Mouse (Mus musculus) forebrain, embryonic 16.5 days (tissue): ENCODE data around the gene Il12rb2. TPM values are rescaled to one million over a fixed set of nuclear protein-coding genes. Genes with fewer than 3 reads are reported as not detected.
A peak's percentile ranks its signal among the peaks of the same experiment; 100 is the strongest.

ENCODE experiments used
- ATAC-seq: fragments of 200-750 bp; cut with Nextera tagmentation; 2 replicates; pipeline ENCODE4 v1.8.0; 2017; ENCODE audit warnings: mild to moderate bottlenecking, moderate library complexity
- H3K27ac ChIP-seq: fragments of 300-500 bp; sonication (generic); 2 replicates; pipeline ENCODE4 v1.5.1; 2014; ENCODE audit warnings: low read length, control low read depth
- H3K27me3 ChIP-seq: fragments of 300-500 bp; sonication (generic); replicated peaks from 2 replicates; pipeline ENCODE4 v1.6.1; 2014; ENCODE audit warnings: low read length; ENCODE audit not compliant: control insufficient read depth, insufficient read depth
- H3K36me3 ChIP-seq: fragments of 300-500 bp; sonication (generic); 2 replicates; pipeline ENCODE4 v1.6.1; 2014; ENCODE audit not compliant: control insufficient read depth, insufficient read depth
- H3K4me1 ChIP-seq: fragments of 300-500 bp; sonication (generic); replicated peaks from 2 replicates; pipeline ENCODE4 v1.6.1; 2014; ENCODE audit warnings: low read length; ENCODE audit not compliant: control insufficient read depth, insufficient read depth
- H3K4me2 ChIP-seq: fragments of 300-500 bp; sonication (generic); 2 replicates; pipeline ENCODE4 v1.6.1; 2014; ENCODE audit warnings: mild to moderate bottlenecking, low read length, control low read depth
- H3K4me3 ChIP-seq: fragments of 300-500 bp; sonication (generic); replicated peaks from 2 replicates; pipeline ENCODE4 v1.5.1; 2014; ENCODE audit warnings: mild to moderate bottlenecking, low read length, control low read depth
- H3K9ac ChIP-seq: fragments of 300-500 bp; sonication (generic); replicated peaks from 2 replicates; pipeline ENCODE4 v1.6.1; 2014; ENCODE audit warnings: low read depth, low read length, control low read depth
- H3K9me3 ChIP-seq: fragments of 300-500 bp; sonication (generic); 2 replicates; pipeline ENCODE4 v1.6.1; 2016; ENCODE audit warnings: low read length; ENCODE audit not compliant: control insufficient read depth
- WGBS: fragments of 180-500 bp; shearing (Covaris S2); extraction: QIAGEN DNeasy Blood & Tissue Kit; methylation state at CpG from one replicate; pipeline ENCODE4 v1.1.7; 2014; 5-methylcytosine and 5-hydroxymethylcytosine counted together
- polyA plus RNA-seq: library from polyadenylated mRNA; unstranded; fragments of >200 nt; fragmentation: Nextera tagmentation; extraction: Ambion mirVana; gene quantifications from 2 replicates; pipeline ENCODE4 v1.2.1, GENCODE M21; 2015

Gene Il12rb2
- 0.09 TPM in 1 of 2 replicates, not detected in the other for polyA plus RNA-seq

- WGBS: 2% methylated on average over 26 of the region's 26 CpGs
- peaks cover 3% of the 10 kb centered on the region; the same call in 1 of the 2 replicates for H3K27me3 ChIP-seq
- ATAC-seq: no peak
- H3K36me3 ChIP-seq: no peaks in the 10 kb centered on the region
- H3K4me2 ChIP-seq: peak within 1 kb of the TSS; percentile 58
- H3K27ac ChIP-seq: no peak within 1 kb of the TSS
- peak within 1 kb of the TSS; percentile 32 for H3K4me3 ChIP-seq
- H3K4me1 ChIP-seq: peaks cover 6% of the 10 kb centered on the region
- H3K9ac ChIP-seq: no peak within 1 kb of the TSS
- no peaks in the 10 kb centered on the region for H3K9me3 ChIP-seq
Observed at GRCm38 (mm10) chr6:67375982-67376391, at the start of gene Il12rb2. Gene Il12rb2, minus strand, starts transcription at chr6:67376188.

- H3K4me3 ChIP-seq: no peak overlapping the region
- H3K4me1 ChIP-seq: no peaks in the 10 kb centered on the region
- WGBS: 60% methylated on average over 5 of the region's 5 CpGs
- H3K36me3 ChIP-seq: no peaks in the 10 kb centered on the region
- no peaks in the 10 kb centered on the region for H3K9me3 ChIP-seq
- no peaks in the 10 kb centered on the region for H3K27me3 ChIP-seq
- ATAC-seq: no peak
- H3K9ac ChIP-seq: no peak overlapping the region
- H3K4me2 ChIP-seq: no peak overlapping the region
- no peak overlapping the region for H3K27ac ChIP-seq
Observed at GRCm38 (mm10) chr6:67421761-67422160, 45.8 kb upstream of the Il12rb2 start.

GRCm38 (mm10) chr6:67416557-67416956, 40.6 kb upstream of the Il12rb2 start:
- H3K36me3 ChIP-seq: no peaks in the 10 kb centered on the region
- no peak overlapping the region for H3K9ac ChIP-seq
- H3K27me3 ChIP-seq: no peaks in the 10 kb centered on the region
- H3K4me3 ChIP-seq: no peak overlapping the region
- no peaks in the 10 kb centered on the region for H3K9me3 ChIP-seq
- H3K27ac ChIP-seq: no peak overlapping the region
- ATAC-seq: no peak
- no peak overlapping the region for H3K4me2 ChIP-seq
- WGBS: 86% methylated on average over 3 of the region's 3 CpGs
- H3K4me1 ChIP-seq: no peaks in the 10 kb centered on the region

GRCm38 (mm10) chr6:67415276-67415675, 39.3 kb upstream of the Il12rb2 start:
- Histone ChIP-seq H3K36me3 (no peaks in the 10 kb centered on the region), H3K9ac (no peak overlapping the region), H3K4me2 (no peak overlapping the region), H3K4me3 (no peak overlapping the region), H3K4me1 (no peaks in the 10 kb centered on the region), H3K27ac (no peak overlapping the region), H3K27me3 (no peaks in the 10 kb centered on the region), H3K9me3 (no peaks in the 10 kb centered on the region)
- WGBS: over 99% methylated on average over 5 of the region's 5 CpGs
- ATAC-seq: no peak

DNA sequence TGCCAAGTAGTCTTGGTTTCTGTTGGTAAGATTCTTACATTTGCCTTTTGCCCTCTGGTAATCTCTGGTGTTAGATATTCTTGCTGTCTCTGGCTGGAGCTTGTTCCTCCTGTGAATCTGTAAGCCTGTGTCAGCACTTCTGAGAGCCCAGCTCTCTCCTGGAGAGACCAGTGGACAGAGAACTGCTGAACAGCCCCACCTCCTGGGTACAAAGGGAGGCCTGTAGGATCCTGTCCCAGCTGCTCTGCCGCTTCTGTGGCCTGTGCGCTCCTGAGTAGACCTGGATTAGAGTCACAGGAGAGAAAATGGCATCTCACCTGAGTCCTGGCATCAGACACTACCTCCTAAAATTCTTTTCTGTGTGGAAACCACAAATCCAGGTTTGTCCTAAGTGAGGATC, 37.4 kb upstream of the Il12rb2 start:
- Histone ChIP-seq H3K9me3 (no peaks in the 10 kb centered on the region), H3K36me3 (no peaks in the 10 kb centered on the region), H3K4me1 (no peaks in the 10 kb centered on the region), H3K4me2 (no peak overlapping the region), H3K27me3 (no peaks in the 10 kb centered on the region), H3K27ac (no peak overlapping the region), H3K9ac (no peak overlapping the region), H3K4me3 (no peak overlapping the region)
- 82% methylated on average over 2 of the region's 2 CpGs for WGBS
- ATAC-seq: no peak

DNA sequence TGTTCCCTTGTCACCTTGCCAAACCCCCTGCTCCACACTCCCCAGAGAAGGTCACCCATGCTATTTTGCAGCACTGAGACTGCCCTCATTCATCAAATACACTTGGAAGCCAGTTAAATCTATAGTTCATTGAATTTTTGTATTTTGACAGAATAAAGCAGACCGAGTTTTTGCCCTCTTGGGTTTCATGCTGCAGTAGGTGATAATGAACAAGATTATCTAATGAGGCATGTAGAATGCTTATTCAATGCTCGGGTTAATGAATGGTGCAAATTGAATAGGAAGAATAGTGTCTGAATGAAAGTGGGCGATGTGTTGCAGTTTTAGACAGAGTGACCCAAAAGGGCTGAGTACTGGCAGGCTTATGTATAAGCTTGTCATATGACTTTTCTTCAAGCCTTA, 29.3 kb upstream of the Il12rb2 start:
- Histone ChIP-seq H3K27ac (no peak overlapping the region), H3K4me2 (no peak overlapping the region), H3K4me1 (no peaks in the 10 kb centered on the region), H3K9ac (no peak overlapping the region), H3K4me3 (no peak overlapping the region), H3K36me3 (no peaks in the 10 kb centered on the region), H3K27me3 (no peaks in the 10 kb centered on the region), H3K9me3 (no peaks in the 10 kb centered on the region)
- 7% methylated on average over 3 of the region's 3 CpGs for WGBS
- peak; percentile 52 for ATAC-seq

- H3K4me3 ChIP-seq: no peak overlapping the region
- WGBS: 80% methylated on average over 5 of the region's 5 CpGs
- no peak overlapping the region for H3K27ac ChIP-seq
- H3K9ac ChIP-seq: no peak overlapping the region
- no peaks in the 10 kb centered on the region for H3K36me3 ChIP-seq
- no peaks in the 10 kb centered on the region for H3K4me1 ChIP-seq
- H3K4me2 ChIP-seq: no peak overlapping the region
- no peak for ATAC-seq
- no peaks in the 10 kb centered on the region for H3K27me3 ChIP-seq
- H3K9me3 ChIP-seq: no peaks in the 10 kb centered on the region
Observed at GRCm38 (mm10) chr6:67399551-67399950, 23.6 kb upstream of the Il12rb2 start.

DNA sequence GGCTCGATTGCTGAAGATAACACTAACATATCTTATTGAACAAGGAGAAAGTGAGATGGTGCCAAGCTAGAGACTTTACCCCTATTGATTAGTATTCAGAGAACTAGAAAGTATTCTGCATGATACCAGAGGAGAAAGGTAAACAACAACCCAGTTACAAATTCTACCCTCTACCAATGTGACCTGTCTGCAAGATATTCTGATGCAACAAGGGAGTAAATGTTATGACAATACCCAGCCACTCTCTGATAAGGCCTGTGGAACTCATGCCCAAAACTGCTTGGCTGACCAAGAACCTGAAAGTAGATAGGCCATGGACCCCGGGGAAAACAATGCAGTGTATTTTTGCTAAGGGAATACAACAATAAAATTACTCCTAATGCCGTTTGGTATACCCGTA, 10.2 kb downstream of the Il12rb2 start:
- H3K4me2 ChIP-seq: no peak overlapping the region
- H3K4me3 ChIP-seq: no peak overlapping the region
- no peaks in the 10 kb centered on the region for H3K36me3 ChIP-seq
- no peaks in the 10 kb centered on the region for H3K27me3 ChIP-seq
- no peak overlapping the region for H3K9ac ChIP-seq
- H3K9me3 ChIP-seq: no peaks in the 10 kb centered on the region
- no peak for ATAC-seq
- H3K4me1 ChIP-seq: no peaks in the 10 kb centered on the region
- H3K27ac ChIP-seq: no peak overlapping the region
- 94% methylated on average over 4 of the region's 4 CpGs for WGBS

- no peak overlapping the region for H3K4me2 ChIP-seq
- ATAC-seq: no peak
- no peaks in the 10 kb centered on the region for H3K36me3 ChIP-seq
- H3K9ac ChIP-seq: no peak overlapping the region
- 82% methylated on average over 6 of the region's 6 CpGs for WGBS
- no peaks in the 10 kb centered on the region for H3K27me3 ChIP-seq
- H3K9me3 ChIP-seq: no peaks in the 10 kb centered on the region
- no peak overlapping the region for H3K27ac ChIP-seq
- no peaks in the 10 kb centered on the region for H3K4me1 ChIP-seq
- H3K4me3 ChIP-seq: no peak overlapping the region
Observed at GRCm38 (mm10) chr6:67348065-67348464, 27.9 kb downstream of the Il12rb2 start.

DNA sequence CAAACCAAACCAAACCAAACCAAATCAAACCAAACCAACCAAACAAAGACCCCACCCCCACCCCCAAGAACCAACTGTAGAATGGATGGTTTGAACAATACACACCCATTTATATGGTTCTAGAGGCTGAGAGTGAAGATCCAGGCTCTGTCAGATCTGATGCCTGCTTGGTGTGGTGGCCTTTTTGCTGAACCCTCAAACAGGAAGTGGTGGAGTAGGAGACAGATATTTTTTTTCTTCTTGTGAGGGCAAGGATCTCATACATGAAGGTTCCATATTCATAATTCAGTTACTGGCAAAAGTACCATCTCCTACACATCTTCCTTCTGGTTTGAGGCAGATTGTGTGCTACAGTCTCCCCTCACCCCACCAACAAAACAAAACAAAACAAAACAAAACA, 36.5 kb downstream of the Il12rb2 start:
- ATAC-seq: no peak
- no peaks in the 10 kb centered on the region for H3K4me1 ChIP-seq

More for the DNA sequence above, 36.5 kb downstream of the Il12rb2 start:
- Histone ChIP-seq H3K4me3 (no peak overlapping the region), H3K27me3 (no peaks in the 10 kb centered on the region), H3K9ac (no peak overlapping the region), H3K9me3 (no peaks in the 10 kb centered on the region), H3K27ac (no peak overlapping the region), H3K4me2 (no peak overlapping the region), H3K36me3 (no peaks in the 10 kb centered on the region)
